Mouse (Mus musculus): ENCODE data around the gene Itpa.

Gene Itpa

GRCm38 (mm10) chr2:130655660-130656339 lies 11.6 kb upstream of the Itpa start:
- DNase-seq (ENCODE audit: low spot score in 2 of 2), result no peak

- peak; percentile 84 for DNase-seq (ENCODE audit: low spot score in 2 of 2)
Measured at GRCm38 (mm10) chr2:130656536-130656935, 10.9 kb upstream of the Itpa start.

- peak; percentile 86 to 89 for DNase-seq (ENCODE audit: low spot score in 2 of 2)
Measured at GRCm38 (mm10) chr2:130657541-130657940, 9.9 kb upstream of the Itpa start.

GRCm38 (mm10) chr2:130658530-130658929 lies 8.9 kb upstream of the Itpa start:
- no peak for DNase-seq (ENCODE audit: low spot score in 2 of 2)

GRCm38 (mm10) chr2:130663342-130663741 lies 4.1 kb upstream of the Itpa start:
- no peak for DNase-seq (ENCODE audit: low spot score in 2 of 2)

- peak; percentile 95 for DNase-seq (ENCODE audit: low spot score in 2 of 2)
Measured at GRCm38 (mm10) chr2:130664102-130664701, 3.2 kb upstream of the Itpa start, which contains the start of gene Ddrgk1. Gene Ddrgk1, minus strand, starts transcription at chr2:130664659.

GRCm38 (mm10) chr2:130677211-130677610 lies 9.8 kb downstream of the Itpa start:
- no peak for DNase-seq (ENCODE audit: low spot score in 2 of 2)

GRCm38 (mm10) chr2:130679154-130679553 lies 11.7 kb downstream of the Itpa start:
- no peak for DNase-seq (ENCODE audit: low spot score in 2 of 2)

GRCm38 (mm10) chr2:130679899-130680298 lies 12.5 kb downstream of the Itpa start:
- DNase-seq (ENCODE audit: low spot score in 2 of 2), result no peak

- no peak for DNase-seq (ENCODE audit: low spot score in 2 of 2)
Measured at GRCm38 (mm10) chr2:130681531-130681930, 14.1 kb downstream of the Itpa start.

- DNase-seq (ENCODE audit: low spot score in 2 of 2), result no peak
Measured at GRCm38 (mm10) chr2:130685426-130685825, 18.0 kb downstream of the Itpa start.

GRCm38 (mm10) chr2:130689011-130689410 lies 21.6 kb downstream of the Itpa start:
- no peak for DNase-seq (ENCODE audit: low spot score in 2 of 2)

- DNase-seq (ENCODE audit: low spot score in 2 of 2), result no peak
Measured at GRCm38 (mm10) chr2:130693563-130693962, 26.2 kb downstream of the Itpa start.

- DNase-seq (ENCODE audit: low spot score in 2 of 2), result no peak
Measured at GRCm38 (mm10) chr2:130696700-130697152, 29.3 kb downstream of the Itpa start.

- DNase-seq (ENCODE audit: low spot score in 2 of 2), result peak in 1 of 2 experiments; percentile 18
Measured at GRCm38 (mm10) chr2:130697153-130697810, 29.9 kb downstream of the Itpa start, which contains the start of gene Slc4a11. Gene Slc4a11, minus strand, starts transcription at chr2:130697519.

GRCm38 (mm10) chr2:130697821-130698266 lies 30.4 kb downstream of the Itpa start:
- peak in 1 of 2 experiments; percentile 34 for DNase-seq (ENCODE audit: low spot score in 2 of 2)

- no peak for DNase-seq (ENCODE audit: low spot score in 2 of 2)
Measured at GRCm38 (mm10) chr2:130704040-130705001, 36.9 kb downstream of the Itpa start.

GRCm38 (mm10) chr2:130705178-130705577 lies 37.8 kb downstream of the Itpa start:
- no peak for DNase-seq (ENCODE audit: low spot score in 2 of 2)

- no peak for DNase-seq (ENCODE audit: low spot score in 2 of 2)
Measured at GRCm38 (mm10) chr2:130706602-130707001, 39.2 kb downstream of the Itpa start.

- DNase-seq (ENCODE audit: low spot score in 2 of 2), result no peak
Measured at GRCm38 (mm10) chr2:130707057-130707456, 39.6 kb downstream of the Itpa start.

- no peak for DNase-seq (ENCODE audit: low spot score in 2 of 2)
Measured at GRCm38 (mm10) chr2:130717951-130718350, 50.5 kb downstream of the Itpa start.
